Mouse (Mus musculus): ENCODE data around the gene Rundc3a. TPM values are rescaled to one million over a fixed set of nuclear protein-coding genes. Genes with fewer than 3 reads are reported as not detected.

Gene Rundc3a
- polyA plus RNA-seq, 1 experiment: not detected

DNA sequence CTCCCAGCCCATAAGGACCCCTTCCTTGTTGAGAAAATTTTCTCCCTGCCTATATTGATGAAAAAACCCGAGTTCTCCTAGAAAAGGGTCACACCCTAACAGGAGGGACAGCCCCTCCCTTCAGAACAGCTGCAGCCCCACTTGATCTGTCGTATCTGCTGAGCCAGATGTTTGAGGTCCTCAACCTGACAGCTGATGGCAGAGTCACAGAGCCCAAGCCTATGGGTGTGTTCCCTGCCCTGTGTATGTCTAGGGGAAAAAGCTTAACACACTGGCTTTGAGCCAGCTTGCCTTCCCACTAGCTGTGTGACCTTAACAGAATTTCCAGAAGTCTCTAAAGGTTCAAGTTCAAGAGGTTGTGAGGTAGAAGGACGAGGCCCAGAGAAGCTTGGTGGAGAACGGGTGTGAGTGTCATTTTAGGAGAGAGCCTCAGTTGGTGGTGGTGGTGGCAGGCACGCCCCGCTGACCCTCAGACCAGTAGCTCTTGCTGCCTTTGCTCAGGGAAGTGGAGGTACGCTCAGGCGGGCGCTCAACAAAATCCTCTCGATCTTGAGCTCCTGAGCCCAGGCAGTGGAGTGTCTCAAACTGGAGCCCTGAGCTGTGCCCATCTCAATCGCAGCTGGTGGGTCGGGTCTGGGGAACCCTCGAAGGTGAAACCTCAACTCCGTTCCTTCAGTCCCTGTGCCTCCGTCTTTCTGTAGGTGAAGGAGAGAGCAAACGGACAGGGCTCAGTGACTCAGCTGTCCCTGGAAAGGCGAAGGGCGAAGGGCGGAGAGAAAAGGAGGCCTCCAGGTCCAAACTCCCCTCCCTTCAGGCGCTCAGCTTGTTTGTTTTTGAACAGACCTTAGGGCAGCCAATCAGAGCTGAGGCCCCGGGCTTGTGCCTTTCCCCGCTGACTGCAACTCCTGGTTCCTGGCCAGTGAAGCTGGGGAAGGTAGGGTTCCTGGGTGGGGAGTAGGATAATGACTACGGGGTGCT lies 17.7 kb upstream of the Rundc3a start:
- no peak overlapping the region for H3K27ac ChIP-seq (ENCODE audit: insufficient read depth, low read depth, low read length)
- peak overlapping the region; percentile 11; the same call in 1 of the 2 replicates for H3K4me3 ChIP-seq (ENCODE audit: insufficient read depth, low read length)

DNA sequence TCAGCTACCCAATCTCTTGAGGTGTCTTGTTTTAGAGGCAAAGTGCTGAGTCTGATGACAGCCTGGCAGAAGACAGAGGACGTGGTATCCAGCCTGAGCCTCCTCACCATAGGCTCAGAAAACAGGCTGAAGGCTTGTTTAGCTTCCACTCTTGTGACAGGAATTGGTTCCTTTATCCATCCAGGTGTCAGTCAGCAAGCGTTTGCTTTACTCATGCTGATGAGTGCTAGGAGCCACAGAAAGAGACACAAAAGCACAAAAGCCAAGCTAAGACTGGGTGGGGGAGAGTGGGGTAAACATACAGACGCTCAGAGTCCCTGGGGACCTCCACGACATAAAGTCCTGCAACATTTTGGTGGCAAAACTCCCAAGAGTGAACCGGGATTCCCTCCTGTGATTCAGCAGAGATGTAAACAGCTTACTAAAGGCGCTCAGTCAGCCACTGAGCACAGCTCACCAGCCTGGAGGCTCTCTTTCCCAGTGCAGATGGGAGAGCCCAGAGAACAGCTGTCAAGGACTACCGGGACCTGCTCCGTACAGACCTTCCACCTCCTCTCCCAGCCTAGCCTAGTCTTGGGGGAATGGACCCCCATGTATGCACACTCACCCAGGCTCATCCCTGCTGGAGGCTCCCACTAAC lies 16.9 kb upstream of the Rundc3a start:
- Histone ChIP-seq H3K4me1 (ENCODE audit: control insufficient read depth, insufficient read depth, low read length) (peaks cover 4% of the 10 kb centered on the region; the same call in 1 of the 2 replicates), H3K4me3 (ENCODE audit: insufficient read depth, low read length) (no peak overlapping the region), H3K27ac (ENCODE audit: insufficient read depth, low read depth, low read length) (no peak overlapping the region)
- no peak for TF ChIP-seq CTCF (IDR thresholded peaks at IDR 0.05; ENCODE audit: low read depth, low read length)
- no peak for TF ChIP-seq POLR2A (IDR thresholded peaks at IDR 0.05; ENCODE audit: borderline replicate concordance, low read depth, low read length)

More for the DNA sequence above, 17.7 kb upstream of the Rundc3a start:
- TF ChIP-seq CTCF (IDR thresholded peaks at IDR 0.05; ENCODE audit: low read depth, low read length) (no peak), POLR2A (IDR thresholded peaks at IDR 0.05; ENCODE audit: borderline replicate concordance, low read depth, low read length) (no peak)
- H3K4me1 ChIP-seq (ENCODE audit: control insufficient read depth, insufficient read depth, low read length): peaks cover 4% of the 10 kb centered on the region; the same call in 1 of the 2 replicates

DNA sequence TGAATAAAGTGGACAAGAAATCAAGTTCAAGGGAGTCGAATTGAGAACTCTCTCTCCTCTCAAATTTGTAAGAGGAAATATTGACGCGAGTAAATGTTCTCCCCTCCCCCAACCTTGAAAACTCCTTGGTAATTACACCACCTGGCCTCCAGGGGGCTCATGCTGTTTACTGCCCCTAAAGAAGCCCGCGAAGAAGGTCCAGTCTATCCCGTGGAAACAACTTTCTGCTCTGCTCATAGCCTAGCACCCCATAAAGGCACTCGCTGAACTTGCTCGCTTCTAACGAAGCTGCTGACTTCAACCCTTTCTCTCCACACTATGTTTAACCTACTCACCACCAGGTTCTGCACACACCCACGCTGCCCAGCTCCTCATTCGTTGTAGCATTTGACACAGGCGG lies 16.0 kb upstream of the Rundc3a start:
- no peak overlapping the region for H3K27ac ChIP-seq (ENCODE audit: insufficient read depth, low read depth, low read length)
- H3K4me3 ChIP-seq (ENCODE audit: insufficient read depth, low read length): no peak overlapping the region
- H3K4me1 ChIP-seq (ENCODE audit: control insufficient read depth, insufficient read depth, low read length): peaks cover 4% of the 10 kb centered on the region; the same call in 1 of the 2 replicates
- no peak for TF ChIP-seq POLR2A (IDR thresholded peaks at IDR 0.05; ENCODE audit: borderline replicate concordance, low read depth, low read length)
- TF ChIP-seq CTCF (IDR thresholded peaks at IDR 0.05; ENCODE audit: low read depth, low read length): no peak

DNA sequence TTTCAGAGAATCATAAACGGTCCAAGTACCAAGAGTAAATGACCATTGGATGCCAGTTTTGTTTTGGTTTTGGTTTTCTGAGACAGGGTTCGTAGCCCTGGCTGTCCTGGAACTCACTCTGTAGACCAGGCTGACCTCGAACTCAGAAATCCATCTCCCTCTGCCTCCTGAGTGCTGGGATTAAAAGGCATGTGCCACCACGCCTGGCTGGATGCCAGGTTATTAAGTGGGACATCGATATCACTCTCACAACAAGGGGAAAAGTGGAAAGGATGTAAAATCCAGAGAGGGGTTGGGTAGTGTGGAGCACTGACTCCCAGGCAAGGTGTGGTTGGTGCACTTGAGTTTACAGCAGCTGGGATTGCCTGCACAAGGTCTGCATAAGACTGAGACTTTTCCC lies 13.1 kb upstream of the Rundc3a start:
- H3K27ac ChIP-seq (ENCODE audit: insufficient read depth, low read depth, low read length): no peak overlapping the region
- no peak overlapping the region for H3K4me3 ChIP-seq (ENCODE audit: insufficient read depth, low read length)
- TF ChIP-seq CTCF (IDR thresholded peaks at IDR 0.05; ENCODE audit: low read depth, low read length): no peak
- no peak for TF ChIP-seq POLR2A (IDR thresholded peaks at IDR 0.05; ENCODE audit: borderline replicate concordance, low read depth, low read length)
- peaks cover 4% of the 10 kb centered on the region; the same call in 1 of the 2 replicates for H3K4me1 ChIP-seq (ENCODE audit: control insufficient read depth, insufficient read depth, low read length)

DNA sequence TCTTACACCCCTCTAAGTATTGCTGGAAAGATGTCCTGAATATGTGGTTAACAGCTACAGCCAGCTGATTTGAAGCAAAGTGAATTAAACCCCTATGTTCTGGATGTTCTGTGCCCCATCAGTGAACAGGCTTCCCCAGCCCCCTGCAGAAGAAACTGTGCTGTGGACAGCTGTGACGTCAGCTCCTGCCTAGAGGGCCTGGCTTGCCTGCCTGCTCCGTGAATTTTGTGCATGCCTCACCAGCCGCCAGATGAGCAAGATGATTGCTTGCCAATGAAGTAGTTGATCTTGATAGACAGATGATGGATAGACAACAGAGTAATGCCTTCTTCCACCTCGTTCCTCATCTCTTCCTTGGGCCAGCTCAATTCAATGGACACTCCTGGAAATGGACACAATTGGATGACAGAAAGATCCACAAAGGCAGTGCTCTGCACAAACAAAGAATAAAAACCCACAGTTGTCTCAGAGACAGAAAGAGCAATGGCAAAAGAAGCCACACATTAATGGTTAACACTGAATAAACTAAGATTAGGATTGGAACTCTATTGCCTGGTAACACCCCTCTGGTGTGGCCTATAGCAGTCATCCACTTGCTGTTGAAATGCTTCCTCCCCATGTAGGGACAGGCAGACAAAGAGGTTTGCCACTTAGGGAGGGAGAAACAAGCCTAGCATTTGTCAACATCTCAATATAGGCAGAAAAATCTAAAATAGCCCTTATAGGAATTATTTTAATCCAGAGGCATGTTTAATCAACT lies 11.7 kb upstream of the Rundc3a start:
- Histone ChIP-seq H3K4me1 (ENCODE audit: control insufficient read depth, insufficient read depth, low read length) (peaks cover under 1% of the 10 kb centered on the region; the same call in 1 of the 2 replicates), H3K27ac (ENCODE audit: insufficient read depth, low read depth, low read length) (no peak overlapping the region), H3K4me3 (ENCODE audit: insufficient read depth, low read length) (no peak overlapping the region)
- no peak for TF ChIP-seq POLR2A (IDR thresholded peaks at IDR 0.05; ENCODE audit: borderline replicate concordance, low read depth, low read length)
- TF ChIP-seq CTCF (IDR thresholded peaks at IDR 0.05; ENCODE audit: low read depth, low read length): no peak

DNA sequence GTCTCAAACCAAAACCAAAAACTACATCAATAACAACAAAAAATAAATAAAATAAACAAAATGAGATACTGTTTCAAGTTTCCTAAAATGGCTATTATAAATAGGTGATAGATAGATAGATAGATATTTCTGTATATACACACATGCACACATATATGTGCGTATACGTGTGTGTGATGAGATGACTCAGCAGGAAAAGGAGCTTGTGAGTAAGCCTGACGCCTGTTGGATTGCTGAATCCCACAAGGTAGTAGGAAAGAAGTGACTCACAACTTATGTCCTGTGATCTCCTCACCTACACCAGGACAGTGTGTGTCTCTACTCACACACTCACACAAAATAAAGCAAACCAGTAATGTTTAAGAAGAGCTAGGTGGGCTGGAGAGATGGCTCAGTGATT lies 10.4 kb upstream of the Rundc3a start:
- TF ChIP-seq CTCF (IDR thresholded peaks at IDR 0.05; ENCODE audit: low read depth, low read length) (no peak), POLR2A (IDR thresholded peaks at IDR 0.05; ENCODE audit: borderline replicate concordance, low read depth, low read length) (no peak)
- H3K27ac ChIP-seq (ENCODE audit: insufficient read depth, low read depth, low read length): no peak overlapping the region

DNA sequence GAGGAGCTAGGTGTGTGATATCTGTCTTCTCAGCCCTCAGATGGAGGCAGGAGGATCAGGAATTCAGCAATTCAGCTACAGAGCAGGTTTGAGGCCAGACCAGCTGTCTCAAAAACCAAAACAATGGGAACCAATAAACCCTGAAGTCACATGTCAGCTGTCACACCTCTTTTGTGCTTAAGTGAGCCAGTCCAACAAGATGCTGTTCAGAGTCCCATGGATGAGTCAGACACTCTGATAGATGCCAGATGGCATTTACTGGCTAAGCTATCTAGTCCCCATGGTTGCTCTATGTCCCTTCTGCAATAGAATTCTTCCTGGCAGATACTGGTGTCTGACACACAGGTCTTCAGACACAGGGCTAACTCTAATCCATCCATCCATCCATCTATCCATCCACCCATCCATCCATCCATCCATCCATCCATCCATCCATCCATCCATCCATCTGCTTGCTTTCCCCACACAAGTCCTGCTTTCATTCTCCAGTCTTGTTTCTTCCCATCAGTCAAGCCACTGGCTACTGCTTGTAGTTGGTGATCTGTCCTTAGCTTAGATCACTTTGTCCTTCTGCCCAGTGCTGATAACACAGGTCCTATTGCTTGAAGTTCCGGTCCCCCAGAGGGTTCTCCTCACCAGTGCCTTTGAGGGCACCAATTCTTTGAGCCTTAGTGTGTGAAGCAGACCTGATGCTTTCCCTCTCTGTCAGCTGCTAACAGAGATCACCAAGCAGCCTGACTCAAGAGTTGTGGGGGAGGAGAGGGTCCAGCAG lies 9.7 kb upstream of the Rundc3a start:
- no peak overlapping the region for H3K4me3 ChIP-seq (ENCODE audit: insufficient read depth, low read length)
- no peak overlapping the region for H3K27ac ChIP-seq (ENCODE audit: insufficient read depth, low read depth, low read length)
- no peaks in the 10 kb centered on the region for H3K4me1 ChIP-seq (ENCODE audit: control insufficient read depth, insufficient read depth, low read length)
- no peak for TF ChIP-seq POLR2A (IDR thresholded peaks at IDR 0.05; ENCODE audit: borderline replicate concordance, low read depth, low read length)

More for the DNA sequence above, 10.4 kb upstream of the Rundc3a start:
- H3K4me1 ChIP-seq (ENCODE audit: control insufficient read depth, insufficient read depth, low read length): no peaks in the 10 kb centered on the region
- H3K4me3 ChIP-seq (ENCODE audit: insufficient read depth, low read length): no peak overlapping the region

DNA sequence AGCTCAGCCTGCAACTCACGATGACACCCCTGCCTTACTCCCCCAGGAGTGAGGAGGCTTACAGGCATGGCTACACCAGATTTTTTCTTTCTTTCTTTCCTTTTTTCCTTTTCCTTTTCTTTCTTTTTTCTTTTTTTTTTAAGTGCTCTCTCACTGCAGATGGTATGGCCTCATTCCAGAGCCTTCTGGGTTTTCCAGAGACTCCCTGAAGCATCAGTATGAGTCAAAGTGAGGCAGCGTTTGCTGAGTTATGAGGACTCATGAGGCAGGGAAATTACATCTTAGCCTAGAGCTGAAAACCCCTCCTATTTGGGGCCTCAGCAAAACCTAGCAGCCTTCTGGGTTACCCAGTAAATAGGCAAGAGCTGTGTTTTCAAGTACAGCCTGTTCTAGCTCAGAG lies 8.8 kb upstream of the Rundc3a start:
- TF ChIP-seq CTCF (IDR thresholded peaks at IDR 0.05; ENCODE audit: low read depth, low read length) (no peak), POLR2A (IDR thresholded peaks at IDR 0.05; ENCODE audit: borderline replicate concordance, low read depth, low read length) (no peak)
- Histone ChIP-seq H3K27ac (ENCODE audit: insufficient read depth, low read depth, low read length) (no peak overlapping the region), H3K4me1 (ENCODE audit: control insufficient read depth, insufficient read depth, low read length) (no peaks in the 10 kb centered on the region), H3K4me3 (ENCODE audit: insufficient read depth, low read length) (no peak overlapping the region)

DNA sequence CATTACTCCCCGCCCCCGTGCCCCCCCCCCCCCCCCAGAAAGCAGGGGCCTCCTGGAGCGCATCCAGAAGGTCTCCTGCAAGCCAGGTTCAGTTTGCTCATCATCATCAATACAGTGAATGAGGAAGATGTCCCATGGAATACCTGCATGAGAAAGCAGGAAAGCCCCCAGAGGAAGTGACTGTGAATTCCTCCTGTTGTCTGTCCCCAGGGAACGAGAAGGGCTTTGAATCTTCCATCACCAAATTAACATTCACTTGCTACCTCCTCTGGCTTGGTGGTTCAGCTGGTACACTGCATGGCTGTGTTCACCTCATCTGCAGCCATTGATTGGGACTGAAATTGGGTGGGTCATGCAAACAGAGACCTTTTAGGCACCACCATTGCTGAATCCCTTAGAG lies 8.1 kb upstream of the Rundc3a start:
- Histone ChIP-seq H3K4me3 (ENCODE audit: insufficient read depth, low read length) (no peak overlapping the region), H3K4me1 (ENCODE audit: control insufficient read depth, insufficient read depth, low read length) (no peaks in the 10 kb centered on the region), H3K27ac (ENCODE audit: insufficient read depth, low read depth, low read length) (no peak overlapping the region)
- TF ChIP-seq POLR2A (IDR thresholded peaks at IDR 0.05; ENCODE audit: borderline replicate concordance, low read depth, low read length) (no peak), CTCF (IDR thresholded peaks at IDR 0.05; ENCODE audit: low read depth, low read length) (no peak)

All from bone marrow macrophage, adult 2 months (primary cell).